Mouse (Mus musculus) MEL (cell line): ENCODE measurements around the gene Arhgdia.

Experiments used
- E2F4 ChIP-seq: IDR thresholded peaks from 2 replicates; pipeline ENCODE4 v1.6.1; 2011; ENCODE audit warnings: low read depth, low read length, improper control_type of control experiment, borderline replicate concordance
- GABPA ChIP-seq: IDR thresholded peaks from 2 replicates; pipeline ENCODE4 v1.6.1; 2012; ENCODE audit warnings: low read depth, mild to moderate bottlenecking, inconsistent platforms, low read length, improper control_type of control experiment, moderate library complexity
- GATA1 ChIP-seq: IDR thresholded peaks from 2 replicates; pipeline ENCODE4 v1.6.1; 2011; ENCODE audit warnings: low read depth, low read length, improper control_type of control experiment
- HCFC1 ChIP-seq: IDR thresholded peaks from 2 replicates; pipeline ENCODE4 v1.6.1; 2012; ENCODE audit warnings: low read depth, mild to moderate bottlenecking, inconsistent platforms, low read length, improper control_type of control experiment, moderate library complexity
- POLR2A ChIP-seq, 2 experiments: IDR thresholded peaks; 2 replicates each; pipeline ENCODE4 v1.6.1; 2011 to 2012; ENCODE audit warnings: low read length in 2 of 2, mild to moderate bottlenecking in 2 of 2, control low read depth in 1 of 2, improper control_type of control experiment in 1 of 2, low read depth in 1 of 2, moderate library complexity in 1 of 2; ENCODE audit not compliant: control insufficient read depth in 1 of 2, insufficient read depth in 1 of 2, poor library complexity in 1 of 2

GRCm38 (mm10) chr11:120562949-120563348 lies 18.5 kb downstream of the Arhgdia start:
- TF ChIP-seq GATA1 (no peak), POLR2A (IDR thresholded peaks at IDR 0.05; ENCODE audit: control insufficient read depth in 1 of 2, insufficient read depth in 1 of 2, low read depth in 1 of 2, low read length in 2 of 2, poor library complexity in 1 of 2) (no peak; a peak in 1 of 4 replicates), HCFC1 (no peak), E2F4 (no peak), GABPA (no peak)
